Mouse (Mus musculus) hindbrain, embryonic 16.5 days (tissue): ENCODE results near the gene Rfx4. TPM values are rescaled to one million over a fixed set of nuclear protein-coding genes. Genes with fewer than 3 reads are reported as not detected.

Experiments used
- ATAC-seq: fragments of 200-750 bp; cut with Nextera tagmentation; 2 replicates; pipeline ENCODE4 v1.8.0; 2017; ENCODE audit warnings: moderate TSS enrichment, moderate library complexity
- H3K27ac ChIP-seq: fragments of 300-500 bp; sonication (generic); 2 replicates; pipeline ENCODE4 v1.5.1; 2014; ENCODE audit warnings: low read depth, mild to moderate bottlenecking, control low read depth, low read length, moderate library complexity
- H3K27me3 ChIP-seq: fragments of 300-500 bp; sonication (generic); replicated peaks from 2 replicates; pipeline ENCODE4 v1.6.1; 2014; ENCODE audit warnings: low read length; ENCODE audit not compliant: control insufficient read depth, insufficient read depth
- H3K36me3 ChIP-seq: fragments of 300-500 bp; sonication (generic); 2 replicates; pipeline ENCODE4 v1.6.1; 2014; ENCODE audit warnings: mild to moderate bottlenecking, low read length, moderate library complexity, mixed read lengths; ENCODE audit not compliant: control insufficient read depth, insufficient read depth
- H3K4me1 ChIP-seq: fragments of 300-500 bp; sonication (generic); 2 replicates; pipeline ENCODE4 v1.6.1; 2014; ENCODE audit warnings: low read depth, low read length; ENCODE audit not compliant: control insufficient read depth, insufficient read depth
- H3K4me2 ChIP-seq: fragments of 300-500 bp; sonication (generic); 2 replicates; pipeline ENCODE4 v1.6.1; 2014; ENCODE audit warnings: mild to moderate bottlenecking, low read length, control low read depth, moderate library complexity
- H3K4me3 ChIP-seq: fragments of 300-500 bp; sonication (generic); 2 replicates; pipeline ENCODE4 v1.5.1; 2014; ENCODE audit warnings: mild to moderate bottlenecking, low read length, control low read depth, moderate library complexity
- H3K9ac ChIP-seq: fragments of 300-500 bp; sonication (generic); 2 replicates; pipeline ENCODE4 v1.6.1; 2014; ENCODE audit warnings: low read depth, mild to moderate bottlenecking, control low read depth, low read length, moderate library complexity
- H3K9me3 ChIP-seq: fragments of 300-500 bp; sonication (generic); 2 replicates; pipeline ENCODE4 v1.6.1; 2014; ENCODE audit warnings: mild to moderate bottlenecking, low read length, moderate library complexity; ENCODE audit not compliant: control insufficient read depth
- WGBS: fragments of 180-500 bp; shearing (Covaris S2); extraction: QIAGEN DNeasy Blood & Tissue Kit; methylation state at CpG from one replicate; pipeline ENCODE4 v1.1.7; 2014; 5-methylcytosine and 5-hydroxymethylcytosine counted together
- polyA plus RNA-seq: library from polyadenylated mRNA; unstranded; fragments of >200 nt; fragmentation: Nextera tagmentation; extraction: Ambion mirVana; gene quantifications from 2 replicates; pipeline ENCODE4 v1.2.1, GENCODE M21; 2015

Gene Rfx4
- polyA plus RNA-seq, 1 experiment from 2014 or later, result 16.1 TPM

DNA sequence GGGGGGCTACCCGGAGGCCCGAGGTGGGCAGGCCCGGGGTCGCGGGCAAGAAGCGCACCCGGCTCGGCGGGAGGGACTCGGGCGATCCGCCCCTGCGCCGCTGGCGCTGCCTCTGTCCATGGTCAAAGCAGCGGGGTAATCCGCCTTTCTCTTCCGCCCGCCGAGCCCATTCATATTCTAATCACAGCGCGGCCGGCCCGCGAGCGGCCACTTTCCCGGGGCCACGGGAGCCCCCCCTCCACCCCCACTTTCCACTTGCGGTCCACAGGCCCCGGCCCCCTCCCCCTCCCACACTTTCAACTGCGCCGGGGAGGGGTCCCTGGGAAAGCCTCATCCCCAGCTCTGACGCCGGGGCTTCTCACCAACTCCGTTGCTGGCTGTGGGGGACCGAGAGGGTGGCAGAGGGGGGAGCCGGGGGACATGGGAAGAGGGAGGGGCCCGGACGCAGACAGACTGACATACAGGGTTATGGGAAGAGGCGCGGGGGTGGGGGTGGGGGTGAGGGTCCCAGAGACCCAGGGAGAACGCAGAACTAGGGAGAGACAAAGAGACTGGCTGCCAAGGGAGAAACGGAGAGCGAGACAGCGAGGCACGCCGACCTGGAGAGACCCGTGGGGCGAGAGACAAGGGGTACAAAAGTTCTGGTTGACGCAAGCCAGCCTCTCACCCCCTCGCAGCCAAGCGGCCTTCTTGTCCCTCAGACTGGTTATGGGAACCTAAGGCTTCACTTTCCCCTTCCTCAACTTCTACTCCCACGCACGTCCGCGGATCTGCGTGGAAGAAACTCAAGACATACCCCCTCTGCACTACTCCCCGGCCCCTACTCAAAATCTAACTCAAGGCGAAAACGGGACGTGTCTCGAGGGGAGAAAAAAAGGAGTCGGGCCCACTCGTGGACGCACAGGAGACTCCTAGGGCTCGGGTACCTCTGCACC lies 744 bp upstream of the Rfx4 start:
- peak overlapping the region; percentile 66 for H3K9ac ChIP-seq
- peaks cover 7% of the 10 kb centered on the region for H3K27me3 ChIP-seq
- WGBS, result 1% methylated on average over 59 of the region's 66 CpGs
- peak overlapping the region; percentile 90 for H3K4me2 ChIP-seq
- peak; percentile 67 for ATAC-seq
- H3K4me1 ChIP-seq, result peaks cover 42% of the 10 kb centered on the region
- no peaks in the 10 kb centered on the region for H3K36me3 ChIP-seq
- peak overlapping the region; percentile 52 for H3K4me3 ChIP-seq
- H3K27ac ChIP-seq, result peak overlapping the region; percentile 88
- H3K9me3 ChIP-seq, result no peaks in the 10 kb centered on the region

- H3K4me2 ChIP-seq, result peak overlapping the region; percentile 90
- peak overlapping the region; percentile 60 for H3K9ac ChIP-seq
- no peaks in the 10 kb centered on the region for H3K36me3 ChIP-seq
- H3K27ac ChIP-seq, result peak overlapping the region; percentile 88
- ATAC-seq, result no peak
- peaks cover 48% of the 10 kb centered on the region for H3K4me1 ChIP-seq
- peaks cover 7% of the 10 kb centered on the region for H3K27me3 ChIP-seq
- H3K9me3 ChIP-seq, result no peaks in the 10 kb centered on the region
- peak overlapping the region; percentile 52 for H3K4me3 ChIP-seq
- WGBS, result under 1% methylated on average over 42 of the region's 42 CpGs
Observed at GRCm38 (mm10) chr10:84756435-84757095, 703 bp downstream of the Rfx4 start.

GRCm38 (mm10) chr10:84757426-84758199 lies 1.8 kb downstream of the Rfx4 start:
- peaks cover 48% of the 10 kb centered on the region for H3K4me1 ChIP-seq
- H3K4me3 ChIP-seq, result peak overlapping the region; percentile 52
- H3K27me3 ChIP-seq, result peaks cover 7% of the 10 kb centered on the region
- peak overlapping the region; percentile 31 for H3K27ac ChIP-seq
- no peaks in the 10 kb centered on the region for H3K9me3 ChIP-seq
- peak overlapping the region; percentile 90 for H3K4me2 ChIP-seq
- H3K9ac ChIP-seq, result peak overlapping the region; percentile 47
- no peak for ATAC-seq
- H3K36me3 ChIP-seq, result no peaks in the 10 kb centered on the region
- 7% methylated on average over 22 of the region's 22 CpGs for WGBS

GRCm38 (mm10) chr10:84758200-84758468 lies 2.3 kb downstream of the Rfx4 start:
- Histone ChIP-seq H3K4me1 (peaks cover 48% of the 10 kb centered on the region), H3K4me3 (peak overlapping the region; percentile 52), H3K9me3 (no peaks in the 10 kb centered on the region), H3K9ac (peak overlapping the region; percentile 47), H3K36me3 (no peaks in the 10 kb centered on the region), H3K27me3 (peaks cover 7% of the 10 kb centered on the region), H3K27ac (peak overlapping the region; percentile 36; the same call in 1 of the 2 replicates), H3K4me2 (peak overlapping the region; percentile 90)
- WGBS, result 14% methylated on average over 5 of the region's 5 CpGs
- ATAC-seq, result no peak

- H3K27ac ChIP-seq, result peak overlapping the region; percentile 61
- no peaks in the 10 kb centered on the region for H3K9me3 ChIP-seq
- peak overlapping the region; percentile 52 for H3K4me3 ChIP-seq
- WGBS, result 3% methylated on average over 51 of the region's 51 CpGs
- peak overlapping the region; percentile 90 for H3K4me2 ChIP-seq
- H3K9ac ChIP-seq, result peak overlapping the region; percentile 47
- no peaks in the 10 kb centered on the region for H3K36me3 ChIP-seq
- ATAC-seq, result no peak
- peaks cover 7% of the 10 kb centered on the region for H3K27me3 ChIP-seq
- peaks cover 48% of the 10 kb centered on the region for H3K4me1 ChIP-seq
Observed at GRCm38 (mm10) chr10:84758483-84759431, 2.9 kb downstream of the Rfx4 start.

GRCm38 (mm10) chr10:84759511-84760117 lies 3.8 kb downstream of the Rfx4 start:
- Histone ChIP-seq H3K9me3 (no peaks in the 10 kb centered on the region), H3K27me3 (peaks cover 7% of the 10 kb centered on the region), H3K9ac (peak overlapping the region; percentile 47), H3K27ac (peak overlapping the region; percentile 61), H3K36me3 (no peaks in the 10 kb centered on the region), H3K4me1 (peaks cover 45% of the 10 kb centered on the region), H3K4me3 (peak overlapping the region; percentile 52), H3K4me2 (peak overlapping the region; percentile 90)
- 7% methylated on average over 16 of the region's 16 CpGs for WGBS
- ATAC-seq, result peak; percentile 1; the same call in 1 of the 2 replicates

DNA sequence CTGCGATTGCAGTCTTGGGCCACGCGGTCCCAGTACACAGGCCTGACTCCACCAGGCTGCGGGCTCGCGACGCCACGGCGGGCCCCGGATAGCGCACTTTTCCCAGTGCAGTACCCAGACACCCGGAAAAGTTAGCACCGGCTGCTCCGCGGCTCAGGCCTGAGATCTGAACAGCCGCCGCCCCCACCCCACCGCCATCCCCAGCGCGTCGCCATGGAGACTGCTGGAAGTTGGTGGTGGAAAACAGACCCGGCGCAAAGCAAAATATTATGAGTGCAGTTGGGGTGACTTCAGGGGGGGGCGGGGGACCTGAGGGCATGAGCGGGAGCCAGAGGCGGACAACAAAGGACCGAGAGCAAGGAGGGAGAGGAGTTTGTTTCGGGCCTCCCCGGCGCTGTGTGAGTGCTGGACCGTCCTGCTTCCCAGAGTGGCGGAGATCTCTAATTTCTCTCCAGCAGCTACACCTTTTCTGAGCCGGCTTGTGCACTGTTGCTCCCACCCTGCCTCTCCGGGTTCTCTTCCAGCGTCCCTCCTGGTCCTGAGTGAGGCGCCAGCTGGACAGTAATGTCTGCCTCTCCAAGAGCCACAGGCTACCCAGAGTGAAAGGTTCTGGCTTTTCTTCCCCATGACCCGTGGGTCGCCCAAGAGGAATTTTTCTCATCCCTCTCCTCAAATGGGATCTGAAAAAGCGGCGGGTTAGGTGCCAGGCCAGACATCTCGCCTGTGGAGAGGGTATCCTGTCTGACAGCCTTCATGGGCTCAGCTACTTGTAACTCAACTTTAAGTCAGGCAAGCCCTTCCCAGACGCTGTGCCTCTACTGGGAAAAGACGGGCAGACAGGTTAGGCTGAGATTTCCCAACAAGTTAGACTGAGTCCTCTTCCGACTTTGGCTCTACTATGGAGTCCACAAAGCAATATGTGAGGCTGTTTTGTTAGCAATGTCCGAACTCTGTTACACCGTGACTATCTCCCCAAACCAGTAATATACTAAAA lies 4.6 kb downstream of the Rfx4 start:
- Histone ChIP-seq H3K4me1 (peaks cover 37% of the 10 kb centered on the region), H3K9me3 (no peaks in the 10 kb centered on the region), H3K27me3 (peaks cover 6% of the 10 kb centered on the region), H3K27ac (no peak overlapping the region; the same call in 1 of the 2 replicates), H3K4me2 (peak overlapping the region; percentile 90), H3K4me3 (peak overlapping the region; percentile 52), H3K9ac (peak overlapping the region; percentile 47), H3K36me3 (no peaks in the 10 kb centered on the region)
- WGBS, result 4% methylated on average over 46 of the region's 46 CpGs
- ATAC-seq, result peak; percentile 65
